Mouse (Mus musculus) left cerebral cortex, adult 11 months (tissue): ENCODE results near the gene Tecpr2.
"Not testable (repeated sequence)": the region's sequence is repeated elsewhere in the genome, so short reads cannot be mapped to it uniquely, and the experiment has no call there.

Experiments
- DNase-seq: peaks from one replicate; pipeline ENCODE4 v3.0.0; 2022; ENCODE audit warnings: low spot score

The Tecpr2 gene

DNA sequence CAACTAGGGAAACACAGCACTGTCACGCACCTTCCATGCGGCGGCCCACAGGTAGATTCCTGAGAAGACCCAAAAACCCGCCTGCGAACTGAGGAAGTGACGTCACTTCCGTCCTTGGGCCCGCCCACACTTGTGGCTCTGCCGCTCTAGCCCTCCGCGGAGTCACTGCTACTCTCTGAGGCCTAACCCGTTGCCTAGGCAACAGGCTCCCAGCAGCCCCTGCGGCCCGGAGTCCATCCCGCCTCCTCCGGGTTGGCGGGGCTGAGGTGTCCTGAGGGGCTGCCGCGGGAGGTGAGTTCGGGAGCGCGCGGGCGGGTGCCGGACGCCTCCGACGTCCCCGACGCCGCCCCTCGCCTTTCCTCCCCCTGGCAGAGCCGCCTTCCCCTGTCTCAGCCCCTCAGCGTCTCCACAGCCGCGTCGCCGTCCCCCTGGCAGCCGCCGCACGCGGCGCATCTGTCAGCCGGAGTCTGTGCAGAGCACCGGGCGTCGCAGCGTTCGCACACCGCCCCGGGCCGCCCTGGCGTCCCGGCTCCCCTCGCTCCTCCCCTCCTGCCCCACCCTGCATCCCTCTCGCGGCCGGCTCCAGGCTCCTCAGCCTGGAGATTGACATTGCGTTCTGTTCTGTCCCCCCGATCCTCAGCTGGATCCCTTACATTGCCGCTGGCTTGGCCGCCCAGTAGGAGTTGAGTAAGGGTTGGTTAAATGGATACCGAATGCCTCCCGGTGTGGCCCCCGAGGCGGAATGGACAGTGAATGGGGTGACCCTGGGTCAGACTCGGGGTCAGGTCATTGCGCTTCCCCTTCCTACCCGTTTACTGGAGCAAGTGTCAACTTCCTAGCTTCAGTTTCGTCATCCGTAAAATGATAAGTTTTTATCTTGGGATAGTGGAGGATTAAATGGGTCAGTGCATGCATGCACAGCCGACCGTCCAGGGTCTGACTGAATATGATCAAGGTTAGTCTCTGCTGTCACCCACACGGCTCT, at the start of gene Tecpr2, which contains the start of gene Cinp:
Gene Tecpr2, plus strand, starts transcription at position 229 of the 985 bp plus-strand sequence.
Gene Cinp, minus strand, starts transcription at position 110 of the 985 bp plus-strand sequence.
- DNase-seq, result peak; percentile 98

DNA sequence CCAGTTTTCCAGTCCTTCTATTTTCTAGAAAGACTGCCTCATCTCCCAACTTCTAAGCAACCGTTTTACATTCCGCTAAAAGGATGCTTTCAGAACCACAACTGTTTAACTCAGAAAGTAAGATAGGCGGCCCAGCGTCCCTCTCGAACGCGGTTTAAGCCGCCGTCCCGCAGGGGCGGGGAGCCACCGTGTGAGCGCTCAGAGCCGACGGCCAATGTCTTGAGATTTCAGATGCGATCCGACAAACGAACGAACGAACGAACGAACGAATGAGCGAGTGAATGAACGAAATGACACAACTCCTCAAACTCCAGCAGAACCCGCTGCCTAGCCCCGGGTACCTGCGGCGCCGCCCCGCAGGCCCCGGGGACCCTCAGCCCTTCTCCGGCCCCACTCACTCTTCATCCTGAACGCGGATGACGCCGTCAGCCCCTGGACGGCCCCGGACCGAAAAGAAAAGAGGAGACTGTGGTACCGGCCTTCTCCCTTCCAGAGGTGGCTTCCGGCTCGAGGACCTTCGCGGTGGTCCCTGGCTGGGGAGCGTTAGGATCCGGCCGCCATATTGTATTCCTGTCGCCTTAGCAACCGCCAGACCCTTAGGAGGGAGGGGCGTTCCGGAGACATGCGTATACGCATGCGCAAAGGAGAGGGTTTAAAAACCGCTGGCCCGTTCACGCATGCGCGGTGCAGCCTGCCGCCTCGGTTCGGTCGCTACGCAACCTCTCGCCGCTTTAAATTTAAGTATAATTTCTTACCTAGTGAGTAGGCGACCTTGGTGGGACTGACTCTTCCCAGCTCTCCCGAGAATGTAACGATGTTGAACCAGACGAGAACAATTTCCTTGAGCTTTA, 48.5 kb upstream of the Tecpr2 start, which contains the start of gene Mok:
Gene Mok, minus strand, starts transcription at position 592 of the 851 bp plus-strand sequence.
- peak; percentile 89 for DNase-seq

DNA sequence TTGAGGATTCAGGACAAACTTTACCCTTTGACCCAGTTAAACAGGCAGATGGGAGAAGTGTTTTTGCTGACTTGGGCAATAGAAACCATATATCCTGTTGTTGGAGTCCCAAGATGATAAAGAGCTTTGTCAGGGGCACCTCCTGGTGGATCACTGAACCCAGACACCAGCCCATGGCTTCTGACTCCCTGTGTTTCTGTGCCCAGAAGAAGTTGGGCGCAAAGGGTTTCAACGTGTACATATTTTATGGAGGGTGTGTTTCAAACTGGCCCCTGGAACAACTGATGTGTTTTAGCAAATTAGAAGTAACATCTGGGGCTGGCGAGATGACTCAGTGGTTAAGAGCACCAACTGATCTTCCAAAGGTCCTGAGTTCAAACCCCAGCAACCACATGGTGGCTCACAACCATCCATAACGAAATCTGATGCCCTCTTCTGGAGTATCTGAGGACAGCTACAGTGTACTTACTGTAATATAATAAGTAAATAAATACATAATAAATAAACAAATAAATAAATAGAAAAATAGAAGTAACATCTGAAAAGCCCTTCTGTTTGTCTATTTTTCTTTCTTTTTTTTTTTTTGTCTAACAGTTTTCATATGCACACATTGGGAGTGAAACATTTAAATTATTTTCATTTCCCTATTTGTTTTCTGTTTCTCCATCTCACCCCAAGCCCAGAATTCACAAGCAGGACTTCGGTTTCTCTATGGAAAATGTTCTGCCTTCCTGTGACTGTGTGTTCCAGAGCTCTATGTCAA, 47.2 kb upstream of the Tecpr2 start:
- no peak for DNase-seq

DNA sequence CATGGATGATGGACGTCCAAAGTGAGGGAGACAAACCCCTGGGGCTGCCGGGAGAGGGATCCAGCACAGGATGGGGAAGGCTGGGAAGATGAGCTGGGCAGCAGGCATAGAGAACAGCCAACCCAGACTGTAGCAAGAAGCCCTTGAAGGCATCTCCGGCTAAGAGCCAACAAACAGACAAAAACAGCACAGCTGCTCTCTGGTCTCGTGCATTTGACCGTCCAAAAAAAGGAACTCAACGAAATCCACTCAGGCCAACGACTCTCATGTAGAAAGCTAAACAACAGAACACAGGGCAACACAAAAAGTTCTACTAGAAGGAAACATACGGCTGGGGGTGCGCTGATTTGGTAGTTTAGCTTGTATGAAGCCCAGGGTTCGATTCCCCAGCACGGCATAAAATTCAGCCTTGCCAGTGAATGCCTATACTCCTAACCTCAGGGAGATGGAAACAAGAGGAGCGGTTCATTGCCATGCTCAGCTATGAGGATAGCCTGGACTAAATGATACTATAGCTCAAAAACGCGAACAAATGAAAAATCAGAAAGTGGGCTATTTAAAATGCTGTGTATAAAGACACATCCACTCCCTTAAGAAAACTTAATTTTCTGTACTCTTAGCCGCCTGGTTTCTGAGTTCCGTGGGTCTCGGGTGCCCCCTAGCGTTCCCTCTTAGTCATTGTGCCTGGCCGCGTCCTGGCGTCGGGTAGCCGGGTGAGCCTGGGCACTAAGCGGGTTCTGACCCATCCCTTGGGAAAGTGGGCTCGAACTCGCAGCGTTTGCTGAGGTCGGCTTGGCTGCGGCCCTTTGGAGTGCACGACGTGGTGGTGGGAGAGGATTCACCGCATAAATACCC, 45.6 kb upstream of the Tecpr2 start:
- DNase-seq, result peak; percentile 62

DNA sequence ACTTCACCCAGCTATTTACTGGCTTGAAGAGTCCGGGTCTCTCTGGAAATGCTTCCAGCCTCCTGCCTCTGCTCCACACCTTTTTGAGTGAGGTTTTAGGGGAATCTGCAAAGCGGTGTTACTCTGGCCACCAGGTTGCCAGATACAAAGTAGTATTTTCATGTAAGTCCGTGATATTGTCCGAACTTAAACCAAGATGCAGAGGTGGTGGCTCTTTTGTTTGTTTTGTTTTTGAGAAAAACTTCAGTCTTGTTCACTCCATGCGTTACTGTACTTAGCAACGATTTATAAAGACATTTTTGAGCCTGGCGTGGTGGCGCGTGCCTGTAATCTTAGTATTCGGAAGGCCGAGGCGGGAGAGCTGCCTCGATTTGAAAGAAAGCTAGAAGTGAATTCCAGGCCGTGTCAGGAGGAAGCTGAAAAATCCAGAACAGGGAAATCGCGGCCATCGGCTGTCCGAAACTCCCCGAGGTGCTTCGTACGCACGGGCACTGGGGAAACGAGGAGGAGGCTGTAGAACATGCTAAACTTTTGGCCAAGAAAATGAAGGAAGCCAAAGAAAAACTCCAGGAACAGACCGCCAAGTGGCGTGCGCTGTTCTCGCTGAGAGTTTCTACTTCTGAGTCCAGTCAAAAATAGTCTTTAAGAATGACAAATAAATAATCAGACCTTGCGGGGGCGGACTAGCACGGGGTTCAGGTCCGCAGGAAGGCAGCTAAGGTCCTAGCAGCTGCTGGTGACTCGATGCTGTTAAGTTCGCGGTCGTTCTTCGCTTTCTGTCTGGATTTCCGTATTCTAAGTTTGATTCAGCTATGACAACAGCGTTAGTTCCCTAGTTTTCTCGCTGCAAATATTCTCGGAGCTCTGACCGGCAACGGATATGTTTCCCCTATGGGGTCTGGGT, 44.6 kb upstream of the Tecpr2 start:
- no peak for DNase-seq

DNA sequence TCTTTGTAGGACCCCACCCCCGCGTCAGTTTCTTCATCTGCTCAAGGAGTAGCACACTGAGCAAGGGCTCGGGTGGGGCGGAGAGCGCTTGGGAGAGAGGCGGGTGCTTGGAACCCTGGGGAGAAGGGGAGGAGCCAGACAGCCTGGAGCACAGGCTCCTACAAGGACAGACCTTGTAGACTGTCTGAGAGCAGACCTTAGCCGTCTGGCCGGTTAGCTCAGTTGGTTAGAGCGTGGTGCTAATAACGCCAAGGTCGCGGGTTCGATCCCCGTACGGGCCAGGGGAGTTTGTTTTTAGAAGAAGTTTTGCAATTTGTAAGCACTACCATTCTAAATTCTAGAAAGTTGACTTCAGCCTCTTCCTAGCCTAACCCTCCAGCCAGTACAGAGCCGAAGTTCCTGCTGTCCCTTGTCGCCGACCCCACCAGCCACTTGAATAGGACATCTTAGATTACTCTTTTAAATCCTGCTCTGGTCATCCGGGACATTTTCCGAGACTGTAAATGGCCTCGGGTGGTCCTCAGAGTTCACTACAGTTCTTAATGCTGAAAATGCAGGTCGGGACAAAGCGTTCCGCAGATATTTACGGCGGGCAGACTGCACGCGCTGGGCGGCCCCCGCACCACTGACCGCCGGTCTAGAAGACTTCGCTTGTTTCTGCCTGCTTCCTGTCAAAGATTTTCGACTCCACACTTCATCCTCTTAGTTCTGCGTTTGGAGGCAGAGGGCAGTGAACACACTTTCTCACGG, 43.8 kb upstream of the Tecpr2 start:
- DNase-seq, result peak; percentile 73

DNA sequence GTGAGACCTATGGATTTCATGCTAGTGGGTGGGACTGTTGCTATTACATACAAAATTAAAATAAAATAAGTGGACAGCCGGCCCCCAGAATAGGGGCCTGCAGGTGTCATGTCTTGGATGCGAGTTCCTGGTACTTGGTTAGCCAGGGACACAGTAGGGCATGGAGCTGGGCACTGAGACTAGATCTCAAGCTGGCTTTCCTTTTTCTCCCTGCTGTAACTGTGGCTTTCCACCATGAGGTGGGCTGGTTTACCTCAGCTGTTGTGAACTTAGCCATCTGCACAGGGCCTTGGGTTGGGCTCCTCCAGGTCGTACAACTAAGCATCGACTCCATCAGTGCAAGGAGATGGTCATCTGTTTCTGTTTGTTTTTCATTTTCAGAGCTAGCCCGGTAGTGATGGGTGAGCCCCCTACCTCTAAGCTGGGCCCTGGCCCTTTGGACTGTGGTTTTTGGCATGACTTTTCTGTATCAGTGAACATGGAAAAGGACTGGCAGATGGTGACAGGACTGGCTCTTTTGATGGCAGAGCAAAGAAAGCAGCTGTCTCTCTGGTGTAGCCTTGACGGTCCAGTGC, 42.8 kb upstream of the Tecpr2 start:
- no peak for DNase-seq

DNA sequence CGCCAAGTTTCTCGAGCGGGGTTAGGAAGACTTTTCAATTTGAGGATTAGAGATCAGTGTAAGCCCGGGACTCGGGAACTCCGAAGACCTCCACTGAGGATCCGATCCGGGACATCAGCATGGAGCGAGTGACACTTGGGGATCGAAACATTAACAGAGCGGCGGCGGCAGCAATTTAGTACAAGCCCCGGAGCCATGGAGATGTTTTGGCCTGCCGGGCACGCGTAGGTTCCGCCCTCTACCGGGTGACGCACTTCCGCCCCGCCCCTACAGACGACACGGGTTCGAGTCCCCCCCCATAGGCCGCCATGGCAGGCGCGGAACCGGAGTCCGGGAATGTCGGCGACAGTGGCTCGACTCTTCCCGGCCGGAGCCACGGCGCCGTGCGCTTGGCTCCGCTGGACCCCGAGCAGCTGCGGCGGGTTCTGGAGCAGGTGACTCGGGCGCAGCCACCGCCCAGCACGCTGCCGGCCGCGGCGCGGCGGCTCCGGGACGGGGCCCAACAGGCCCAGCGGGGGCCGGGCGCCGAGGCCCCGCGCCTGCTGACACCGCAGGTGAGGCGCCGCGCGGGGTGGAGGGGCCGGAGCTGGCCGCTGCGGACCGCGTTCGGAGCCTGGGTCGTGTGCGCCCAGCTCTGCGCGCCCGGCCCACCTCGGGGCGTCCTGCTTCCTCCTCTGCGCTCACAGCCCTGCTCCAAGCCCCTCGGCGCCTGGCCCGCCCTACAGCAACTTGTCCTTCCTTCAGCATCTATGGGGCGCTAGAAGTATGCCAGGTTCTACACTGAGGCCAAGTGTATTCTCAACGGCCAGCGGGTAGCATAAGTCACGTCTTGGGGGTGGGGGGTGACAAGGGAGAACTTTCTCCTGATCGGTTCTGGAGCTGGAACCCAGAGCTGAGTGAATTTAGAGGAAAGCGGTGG, 38.8 kb upstream of the Tecpr2 start, which contains the start of gene Zfp839:
Gene Zfp839, plus strand, starts transcription at position 244 of the 919 bp plus-strand sequence.
- peak; percentile 79 for DNase-seq

DNA sequence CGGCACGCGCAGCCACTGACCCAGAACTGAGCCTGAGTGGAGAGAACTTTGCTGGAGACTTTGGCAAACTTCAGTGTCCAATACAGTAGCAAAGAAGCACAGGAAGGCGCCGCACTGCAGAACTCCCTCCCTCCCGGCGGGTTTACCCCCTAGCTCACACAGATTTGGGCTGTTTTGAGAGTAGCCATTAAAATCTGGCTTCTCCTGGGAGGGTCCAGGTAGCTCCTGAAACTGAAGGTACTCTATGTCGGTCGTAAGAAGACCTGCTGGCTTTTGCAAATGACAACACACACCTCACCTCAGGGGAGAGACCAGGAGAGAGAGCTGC, 38.2 kb upstream of the Tecpr2 start:
- no peak for DNase-seq

DNA sequence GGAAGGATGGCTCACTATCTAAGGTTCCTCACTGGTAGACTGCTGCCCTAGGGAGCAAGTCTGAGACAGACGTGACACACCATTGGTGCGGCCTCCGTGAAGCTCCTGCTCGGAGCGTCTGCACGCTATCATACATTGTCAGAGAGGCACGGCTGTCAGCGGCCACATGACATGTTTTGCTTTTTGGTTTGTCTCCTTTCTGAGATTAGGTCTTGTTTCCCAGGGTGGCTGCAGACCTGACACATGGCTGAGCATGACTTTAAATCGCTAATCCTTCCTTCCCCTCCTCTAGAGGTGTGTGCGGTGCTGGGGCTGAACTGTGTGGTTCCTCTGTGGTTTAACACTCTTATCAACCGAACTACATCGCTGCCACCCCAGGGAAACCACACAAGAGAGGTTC, 37.6 kb upstream of the Tecpr2 start:
- no peak for DNase-seq

DNA sequence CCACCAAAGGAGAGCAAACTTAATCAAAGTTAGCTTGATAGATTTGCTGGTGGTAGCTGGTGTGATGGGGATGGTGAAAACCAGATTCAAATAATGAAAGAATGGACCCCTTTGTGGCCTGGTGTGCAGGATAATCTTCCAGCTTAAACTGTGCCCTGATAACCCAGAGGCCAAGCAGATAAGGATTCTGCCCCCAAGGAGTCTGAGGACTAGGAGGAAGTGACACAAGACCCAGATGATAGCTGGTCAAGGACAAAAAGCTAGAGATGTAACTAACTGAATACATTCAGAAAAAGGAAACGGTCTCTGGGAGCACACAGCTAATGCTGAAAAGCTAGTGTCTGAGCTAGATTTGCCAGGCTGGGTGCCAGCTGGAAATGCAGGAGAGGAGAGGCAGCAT, 37.1 kb upstream of the Tecpr2 start:
- DNase-seq, result no peak

DNA sequence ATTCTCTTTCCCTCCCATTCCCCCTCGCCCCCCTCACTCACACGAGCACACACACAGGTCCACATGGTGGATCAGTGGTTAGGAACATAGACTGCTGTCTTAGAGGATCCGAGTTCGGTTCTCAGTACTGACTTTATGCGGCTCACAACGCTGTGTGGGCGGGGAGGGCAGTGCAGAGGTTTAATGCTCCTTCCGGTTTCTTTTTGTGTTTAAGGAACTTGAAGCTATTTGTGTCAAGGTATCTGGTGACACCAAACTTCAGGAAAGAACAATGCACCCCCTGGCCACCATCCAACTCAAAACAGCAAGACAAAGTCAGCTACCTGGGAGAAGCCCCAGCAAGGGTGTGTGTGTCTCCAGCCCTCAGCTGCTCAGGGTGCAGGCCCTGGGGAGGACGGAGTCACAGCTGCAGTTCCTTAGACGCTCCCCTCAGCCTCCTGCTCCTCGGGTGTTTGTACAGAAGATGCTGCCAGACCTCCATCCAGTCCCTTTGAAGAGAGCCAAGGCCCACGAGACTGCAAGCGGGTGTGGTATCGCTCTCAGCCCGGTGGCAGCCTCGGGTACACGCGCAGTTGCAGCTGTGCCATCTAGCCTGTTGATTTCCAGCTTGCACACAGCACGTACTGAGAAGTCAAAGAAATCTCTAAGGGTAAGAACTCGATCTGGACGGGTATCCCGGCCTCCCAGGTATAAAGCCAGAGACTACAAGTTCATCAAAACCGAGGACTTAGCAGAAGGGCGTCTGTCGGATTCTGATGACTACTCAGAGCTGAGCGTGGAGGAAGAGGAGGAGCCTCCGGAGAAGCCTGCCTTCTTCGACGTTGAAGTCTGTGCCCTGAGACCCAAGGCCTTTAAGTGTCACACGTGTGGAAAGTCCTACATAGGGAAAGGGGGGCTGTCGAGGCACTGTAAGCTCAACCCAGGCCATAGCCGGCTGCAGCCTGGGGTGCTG, 34.0 kb upstream of the Tecpr2 start:
- no peak for DNase-seq

DNA sequence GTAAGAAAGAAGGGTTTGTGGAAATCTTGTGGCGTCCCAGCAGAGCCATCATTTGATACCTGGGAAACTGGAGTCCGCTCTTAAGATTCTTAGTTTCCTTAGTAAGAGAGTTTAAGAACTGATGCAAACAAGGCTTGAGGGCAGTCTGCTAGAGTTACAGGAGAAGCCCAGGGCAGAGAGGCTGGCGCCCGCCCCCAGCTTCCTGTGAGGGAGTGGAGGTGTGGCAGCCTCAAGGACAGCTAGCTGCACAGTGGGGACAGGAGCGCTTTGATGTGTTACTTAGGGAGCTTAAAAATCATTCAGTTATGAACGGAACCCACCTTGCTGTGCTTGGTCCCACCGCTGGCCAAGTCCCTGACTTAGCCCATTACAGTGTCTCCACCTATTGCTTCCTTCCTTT, 31.9 kb upstream of the Tecpr2 start:
- DNase-seq, result no peak

DNA sequence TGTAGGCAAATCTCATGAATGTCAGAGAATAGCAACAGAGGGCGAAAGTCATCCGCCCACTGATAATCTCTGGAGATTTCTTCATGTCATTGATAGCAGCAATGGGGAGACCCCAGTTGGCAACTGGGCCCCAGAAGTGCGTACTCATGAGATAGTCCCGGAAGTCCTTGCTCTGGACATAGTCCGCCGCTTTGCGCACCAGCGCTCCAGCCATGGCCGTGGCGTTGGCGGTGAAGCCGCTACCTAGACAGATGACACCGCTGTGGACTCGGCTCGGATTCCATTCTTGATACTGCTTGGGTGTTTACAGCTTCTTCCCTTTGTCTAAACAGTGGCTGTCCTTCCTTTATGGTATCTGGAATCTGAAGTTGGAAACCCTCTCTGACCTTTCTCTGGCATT, 30.4 kb upstream of the Tecpr2 start:
- DNase-seq, result not testable (repeated sequence)

DNA sequence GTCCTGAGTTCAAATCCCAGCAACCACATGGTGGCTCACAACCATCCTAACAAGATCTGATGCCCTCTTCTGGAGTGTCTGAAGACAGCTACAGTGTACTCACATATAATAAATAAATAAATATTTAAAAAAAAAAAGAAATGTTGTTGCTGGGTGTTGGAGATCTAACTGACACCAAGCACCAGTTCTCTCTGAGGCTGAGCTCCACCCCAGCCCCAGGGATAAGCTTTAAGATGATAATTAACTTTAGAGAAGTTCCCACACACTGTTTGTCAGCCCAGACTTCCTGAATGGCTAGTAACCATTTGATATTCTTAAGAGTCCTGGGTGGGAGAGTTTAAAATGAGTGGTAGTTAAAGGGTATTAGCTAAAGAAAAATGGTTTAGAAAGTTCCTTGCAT, 28.8 kb upstream of the Tecpr2 start:
- DNase-seq, result no peak

DNA sequence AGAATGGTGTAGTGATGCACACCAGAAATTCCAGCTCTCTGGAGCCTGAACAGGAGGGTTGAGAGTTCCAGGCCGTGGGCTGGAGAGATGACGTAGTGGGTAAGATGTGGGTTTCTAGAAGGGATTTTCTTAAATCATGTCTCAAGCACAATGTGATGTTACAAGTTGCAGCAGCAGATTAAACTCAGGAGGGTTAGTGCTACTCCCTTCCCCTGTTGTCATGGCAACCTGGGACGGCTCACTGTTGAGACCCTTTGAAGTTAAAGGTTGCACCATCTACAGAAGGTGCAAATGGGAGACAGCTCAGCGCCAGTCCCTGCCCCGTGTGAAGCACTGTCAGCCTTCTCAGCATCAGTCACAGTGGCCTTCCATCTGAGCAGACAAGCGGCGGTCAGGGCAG, 27.8 kb upstream of the Tecpr2 start:
- DNase-seq, result no peak

DNA sequence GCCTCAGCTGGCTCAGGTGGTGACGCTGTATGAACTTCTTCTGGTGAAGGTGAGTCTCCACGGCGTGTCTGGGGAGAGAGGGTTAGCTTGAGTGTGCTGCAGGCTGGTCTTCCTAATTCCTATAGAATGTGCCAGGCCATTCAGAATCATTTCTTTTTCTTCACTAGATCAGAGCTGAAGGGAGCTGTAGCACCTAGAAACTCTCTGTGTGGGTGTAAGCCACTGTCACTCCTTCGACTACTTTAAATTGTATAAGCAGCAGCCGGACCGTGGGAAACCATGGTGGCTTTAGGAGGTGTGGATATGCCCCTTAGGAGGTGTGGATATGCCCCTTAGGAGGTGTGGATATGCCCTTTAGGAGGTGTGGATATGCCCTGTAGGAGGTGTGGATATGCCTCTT, 25.1 kb upstream of the Tecpr2 start:
- no peak for DNase-seq
